Mouse (Mus musculus): Measurements from ENCODE around the gene Brd4. TPM values are rescaled to one million over a fixed set of nuclear protein-coding genes. Genes with fewer than 3 reads are reported as not detected.

Gene Brd4
- polyA plus RNA-seq, 1 experiment from 2014 or later = 28.6 TPM

DNA sequence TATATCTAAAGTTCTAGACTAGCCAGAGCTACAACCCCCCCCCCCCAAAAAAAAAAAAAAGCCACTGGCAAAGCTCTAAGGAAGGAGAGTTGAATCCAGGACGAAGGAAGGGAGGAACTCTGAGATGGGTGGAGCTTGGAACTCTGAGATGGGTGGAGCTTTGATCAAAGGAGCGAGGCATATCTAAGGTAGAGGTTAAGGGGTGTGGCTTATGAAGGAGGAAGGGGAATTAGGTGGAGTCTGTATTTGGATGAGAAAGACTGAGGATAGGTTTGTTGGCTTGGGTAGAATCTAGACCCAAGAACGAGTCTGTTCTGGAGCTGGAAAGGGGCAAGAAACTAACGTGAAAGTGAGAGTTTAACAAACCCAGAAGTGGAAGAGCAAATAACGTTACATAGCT lies 94.7 kb downstream of the Brd4 start:
- ATAC-seq (ENCODE audit: low FRiP score, low TSS enrichment) = peak; percentile 80
- Histone ChIP-seq H3K9me3 (ENCODE audit: control insufficient read depth, low read length) (no peaks in the 10 kb centered on the region), H3K27me3 (ENCODE audit: control insufficient read depth, insufficient read depth, low read length) (no peaks in the 10 kb centered on the region), H3K4me2 (replicated peaks; ENCODE audit: low read depth) (peak overlapping the region; percentile 63), H3K4me1 (replicated peaks; ENCODE audit: control insufficient read depth, insufficient read depth) (0 out of 2 replicates have a peak, but pooled peaks cover 7% of the 10 kb centered on the region), H3K9ac (ENCODE audit: low read length) (no peak overlapping the region), H3K36me3 (ENCODE audit: control insufficient read depth, insufficient read depth, low read length) (no peaks in the 10 kb centered on the region), H3K27ac (replicated peaks) (0 out of 2 replicates have a peak overlapping the region, but pooled peaks have one; percentile 49), H3K4me3 (ENCODE audit: low read depth, low read length) (peak overlapping the region; percentile 41; the same call in 1 of the 2 replicates)
- no peak for TF ChIP-seq CTCF (IDR thresholded peaks at IDR 0.05; ENCODE audit: low read depth)
- no peak for TF ChIP-seq EP300 (optimal IDR thresholded peaks at IDR 0.05)
- 9% methylated on average over 5 of the region's 5 CpGs for WGBS
- DNase-seq (ENCODE audit: low spot score) = peak; percentile 52

DNA sequence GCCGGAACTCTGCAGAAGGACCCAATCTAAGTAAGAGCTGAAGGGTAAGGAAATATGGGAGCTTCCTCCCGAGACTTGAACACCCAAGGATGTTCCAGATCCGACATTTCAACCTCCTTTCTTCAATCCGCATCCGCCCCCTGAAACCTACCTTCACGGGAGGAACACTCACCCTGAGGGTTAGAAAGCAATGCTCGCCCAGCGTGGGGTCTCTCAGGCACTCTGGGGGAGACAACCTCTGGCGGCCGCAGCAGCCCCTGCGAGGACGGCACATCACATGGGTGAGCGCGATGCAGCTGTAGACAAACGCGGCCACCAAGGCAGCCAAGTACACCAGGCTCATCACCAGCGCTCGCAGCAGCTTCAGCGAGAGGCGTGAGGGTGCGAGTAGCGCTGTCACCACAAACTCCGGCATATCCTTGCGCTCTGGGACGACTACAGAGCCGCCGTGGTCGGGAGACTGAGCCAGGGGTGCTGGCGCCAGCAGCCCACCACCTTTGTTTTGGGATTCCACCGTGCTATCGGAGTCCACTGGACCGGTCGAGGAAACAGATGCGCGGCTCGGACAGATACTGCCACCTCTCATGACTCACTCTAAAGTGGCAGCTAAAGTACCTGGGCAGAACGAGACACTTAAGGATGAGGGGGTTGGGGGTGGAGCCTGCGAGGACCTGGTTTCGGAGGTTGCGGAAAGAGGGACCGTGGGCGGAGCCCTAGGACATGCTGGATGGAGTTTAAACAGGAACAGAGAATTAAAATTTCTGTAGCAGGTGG lies 95.5 kb downstream of the Brd4 start, which contains the start of gene Ephx3:
TSS of gene Ephx3 (minus strand) at position 687 of the 774 bp plus-strand sequence.
- Histone ChIP-seq H3K9ac (ENCODE audit: low read length) (peak within 1 kb of the TSS; percentile 51), H3K9me3 (ENCODE audit: control insufficient read depth, low read length) (no peaks in the 10 kb centered on the region), H3K4me3 (ENCODE audit: low read depth, low read length) (peak within 1 kb of the TSS; percentile 41), H3K4me1 (replicated peaks; ENCODE audit: control insufficient read depth, insufficient read depth) (0 out of 2 replicates have a peak, but pooled peaks cover 7% of the 10 kb centered on the region), H3K36me3 (ENCODE audit: control insufficient read depth, insufficient read depth, low read length) (no peaks in the 10 kb centered on the region), H3K27me3 (ENCODE audit: control insufficient read depth, insufficient read depth, low read length) (no peaks in the 10 kb centered on the region), H3K27ac (replicated peaks) (peak within 1 kb of the TSS; percentile 77), H3K4me2 (replicated peaks; ENCODE audit: low read depth) (peak within 1 kb of the TSS; percentile 63)
- DNase-seq (ENCODE audit: low spot score) (no peak), ATAC-seq (ENCODE audit: low FRiP score, low TSS enrichment) (peak; percentile 42)
- TF ChIP-seq EP300 (optimal IDR thresholded peaks at IDR 0.05) (peak; percentile 0), CTCF (IDR thresholded peaks at IDR 0.05; ENCODE audit: low read depth) (no peak)
- 10% methylated on average over 42 of the region's 42 CpGs for WGBS

DNA sequence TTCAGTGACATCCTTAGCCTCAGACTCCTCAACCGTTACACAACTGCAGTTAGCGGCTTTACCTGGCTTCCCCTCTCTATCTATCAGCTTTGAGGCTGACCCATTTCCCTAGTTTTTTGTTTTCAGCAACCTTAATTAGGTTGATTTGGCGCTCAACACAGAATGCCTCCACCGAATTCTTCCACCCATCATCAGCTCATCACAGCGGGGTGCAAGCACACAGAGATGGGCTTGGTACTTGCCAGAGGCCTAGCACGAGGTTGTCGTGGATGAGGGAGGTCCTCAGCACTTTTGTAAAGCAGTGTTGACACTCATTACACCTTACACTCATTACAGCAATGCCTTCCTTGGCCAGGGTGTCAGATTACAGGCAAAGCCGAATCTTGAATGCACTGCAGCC lies 101.5 kb downstream of the Brd4 start:
- Histone ChIP-seq H3K27ac (replicated peaks) (no peak overlapping the region), H3K4me3 (ENCODE audit: low read depth, low read length) (no peak overlapping the region), H3K9me3 (ENCODE audit: control insufficient read depth, low read length) (no peaks in the 10 kb centered on the region), H3K4me1 (replicated peaks; ENCODE audit: control insufficient read depth, insufficient read depth) (no peaks in the 10 kb centered on the region), H3K4me2 (replicated peaks; ENCODE audit: low read depth) (no peak overlapping the region), H3K36me3 (ENCODE audit: control insufficient read depth, insufficient read depth, low read length) (no peaks in the 10 kb centered on the region), H3K27me3 (ENCODE audit: control insufficient read depth, insufficient read depth, low read length) (no peaks in the 10 kb centered on the region), H3K9ac (ENCODE audit: low read length) (no peak overlapping the region)
- DNase-seq (ENCODE audit: low spot score) (no peak), ATAC-seq (ENCODE audit: low FRiP score, low TSS enrichment) (no peak)
- WGBS = 38% methylated on average over 8 of the region's 8 CpGs
- no peak for TF ChIP-seq CTCF (IDR thresholded peaks at IDR 0.05; ENCODE audit: low read depth)
- no peak for TF ChIP-seq EP300 (optimal IDR thresholded peaks at IDR 0.05)

DNA sequence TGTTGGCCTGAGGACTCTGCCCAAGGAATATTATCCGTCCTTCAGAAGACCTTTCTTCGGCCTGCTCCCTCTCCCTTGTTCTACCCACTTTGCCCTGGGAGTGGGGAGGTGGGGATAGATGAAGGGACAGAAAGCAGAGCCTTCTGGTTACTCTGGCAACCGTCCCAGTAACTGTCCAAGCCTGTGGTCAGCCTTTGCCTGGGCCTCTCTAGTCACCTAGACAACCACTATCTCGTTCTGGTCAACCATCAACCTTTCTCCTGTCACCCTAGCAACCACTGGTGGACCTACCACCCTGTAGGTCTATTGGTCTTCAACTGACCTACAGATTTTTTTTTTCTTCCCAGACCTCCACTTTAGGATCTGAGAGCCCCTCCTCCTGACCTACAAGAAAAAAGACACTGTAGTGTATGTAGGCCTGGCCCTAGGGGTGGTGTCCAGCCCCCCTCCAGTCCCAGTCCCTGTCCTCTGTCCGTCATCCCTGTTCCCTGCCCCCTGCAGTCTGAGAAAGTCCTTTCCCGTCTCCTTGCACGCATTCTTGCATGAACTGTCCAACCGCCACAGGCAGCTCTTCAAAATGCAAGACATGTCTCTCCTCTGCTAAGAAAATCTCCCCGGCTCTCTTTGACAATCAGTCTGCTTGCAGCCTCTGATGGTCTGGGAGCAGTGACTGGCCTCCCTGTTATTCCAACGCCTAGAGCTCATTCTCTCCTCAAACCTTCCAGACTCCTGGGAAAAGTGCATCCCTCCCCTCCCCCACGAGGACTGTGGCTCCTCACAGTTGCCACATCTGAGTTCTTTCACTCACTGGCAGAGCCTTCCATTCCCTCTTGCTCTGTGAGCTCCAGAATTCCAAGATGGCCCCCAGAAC lies 104.7 kb downstream of the Brd4 start:
- H3K27me3 ChIP-seq (ENCODE audit: control insufficient read depth, insufficient read depth, low read length) = no peaks in the 10 kb centered on the region
- no peak overlapping the region for H3K4me3 ChIP-seq (ENCODE audit: low read depth, low read length)
- DNase-seq (ENCODE audit: low spot score) (no peak), ATAC-seq (ENCODE audit: low FRiP score, low TSS enrichment) (peak; percentile 12; the same call in 1 of the 2 replicates)
- 53% methylated on average over 11 of the region's 11 CpGs for whole genome bisulfite sequencing
- no peak overlapping the region for H3K9ac ChIP-seq (ENCODE audit: low read length)
- no peaks in the 10 kb centered on the region for H3K9me3 ChIP-seq (ENCODE audit: control insufficient read depth, low read length)
- 0 out of 2 replicates have a peak overlapping the region, but pooled peaks have one; percentile 2 for H3K27ac ChIP-seq (replicated peaks)
- no peak overlapping the region for H3K4me2 ChIP-seq (replicated peaks; ENCODE audit: low read depth)
- no peaks in the 10 kb centered on the region for H3K36me3 ChIP-seq (ENCODE audit: control insufficient read depth, insufficient read depth, low read length)
- no peak for TF ChIP-seq EP300 (optimal IDR thresholded peaks at IDR 0.05)
- TF ChIP-seq CTCF (IDR thresholded peaks at IDR 0.05; ENCODE audit: low read depth) = no peak
- H3K4me1 ChIP-seq (replicated peaks; ENCODE audit: control insufficient read depth, insufficient read depth) = no peaks in the 10 kb centered on the region

DNA sequence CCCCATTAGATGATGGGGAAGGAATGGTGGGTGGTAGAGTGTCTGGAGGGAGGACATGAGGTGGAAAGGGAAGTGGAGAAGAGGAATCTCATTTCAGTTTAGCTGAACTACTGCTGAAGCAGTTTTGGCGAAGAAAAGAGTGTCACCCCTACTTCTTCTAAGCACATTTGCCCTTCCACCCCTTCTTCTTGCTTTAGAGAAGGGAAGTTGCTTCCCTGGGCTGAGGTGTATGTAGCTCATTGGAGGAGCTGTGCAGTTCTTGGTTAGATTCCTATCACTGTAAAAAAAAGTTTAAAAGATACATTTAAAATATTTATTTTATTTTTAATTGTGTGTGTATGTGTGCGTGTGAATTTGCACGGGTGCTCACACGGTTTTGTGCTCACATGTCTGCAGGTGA lies 107.6 kb downstream of the Brd4 start:
- TF ChIP-seq EP300 (optimal IDR thresholded peaks at IDR 0.05) (no peak), CTCF (IDR thresholded peaks at IDR 0.05; ENCODE audit: low read depth) (no peak)
- no peak for ATAC-seq (ENCODE audit: low FRiP score, low TSS enrichment)
- WGBS = 87% methylated on average over 4 of the region's 4 CpGs

More for the DNA sequence above, 107.6 kb downstream of the Brd4 start:
- Histone ChIP-seq H3K9ac (ENCODE audit: low read length) (no peak overlapping the region), H3K27ac (replicated peaks) (no peak overlapping the region), H3K27me3 (ENCODE audit: control insufficient read depth, insufficient read depth, low read length) (no peaks in the 10 kb centered on the region), H3K4me1 (replicated peaks; ENCODE audit: control insufficient read depth, insufficient read depth) (no peaks in the 10 kb centered on the region), H3K36me3 (ENCODE audit: control insufficient read depth, insufficient read depth, low read length) (no peaks in the 10 kb centered on the region), H3K4me2 (replicated peaks; ENCODE audit: low read depth) (no peak overlapping the region), H3K9me3 (ENCODE audit: control insufficient read depth, low read length) (no peaks in the 10 kb centered on the region), H3K4me3 (ENCODE audit: low read depth, low read length) (no peak overlapping the region)
- no peak for DNase-seq (ENCODE audit: low spot score)
